Mouse (Mus musculus): Measurements from ENCODE around the gene Vmn1r219. TPM values are rescaled to one million over a fixed set of nuclear protein-coding genes. Genes with fewer than 3 reads are reported as not detected.
A peak's percentile ranks its signal among the peaks of the same experiment; 100 is the strongest.
"Not testable (repeated sequence)": the region's sequence is repeated elsewhere in the genome, so short reads cannot be mapped to it uniquely, and the experiment has no call there.

The Vmn1r219 gene
- not detected in 2 replicates for total RNA-seq (2014; rRNA removed)
- polyA plus RNA-seq (2015; fragmentation: Nextera tagmentation; extraction: Ambion mirVana), result not detected in 2 replicates

DNA sequence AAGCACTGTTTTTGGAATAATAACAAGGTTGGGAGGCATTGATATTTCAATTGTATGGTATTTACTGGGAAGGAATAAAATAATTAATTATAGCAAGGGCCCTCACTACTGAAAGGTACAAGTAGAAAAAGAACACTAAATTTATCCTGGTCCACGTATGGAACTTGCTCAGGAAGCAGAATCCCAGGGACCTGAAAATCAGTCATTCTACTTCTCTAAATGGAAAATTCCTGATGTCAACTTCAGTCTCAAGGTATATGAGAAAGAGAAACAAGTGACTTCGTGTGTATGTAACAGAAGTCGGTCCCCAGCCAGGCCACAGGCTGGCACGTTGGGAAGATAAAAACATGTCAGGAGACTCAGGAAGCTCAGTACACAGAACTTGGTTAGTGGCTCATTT is at the start of gene Vmn1r219:
Gene Vmn1r219 (plus strand): TSS at position 301 of the 400 bp plus-strand sequence.
- TF ChIP-seq CTCF (IDR thresholded peaks at IDR 0.05; ENCODE audit: low read depth), result no peak
- DNase-seq (ENCODE audit: low spot score) (no peak), ATAC-seq (no peak)
- Histone ChIP-seq H3K27ac (no peak within 1 kb of the TSS), H3K4me1 (ENCODE audit: insufficient read depth, low read length) (no peaks in the 10 kb centered on the region), H3K27me3 (ENCODE audit: insufficient read depth, low read length) (no peaks in the 10 kb centered on the region), H3K36me3 (ENCODE audit: insufficient read depth, low read length) (no peaks in the 10 kb centered on the region), H3K9me3 (ENCODE audit: low read length) (no peaks in the 10 kb centered on the region), H3K4me2 (ENCODE audit: low read depth, low read length) (no peak within 1 kb of the TSS), H3K4me3 (ENCODE audit: low read length) (no peak within 1 kb of the TSS), H3K9ac (replicated peaks; ENCODE audit: low read length) (no peak within 1 kb of the TSS)
- WGBS, result 83% methylated on average over 4 of the region's 4 CpGs

DNA sequence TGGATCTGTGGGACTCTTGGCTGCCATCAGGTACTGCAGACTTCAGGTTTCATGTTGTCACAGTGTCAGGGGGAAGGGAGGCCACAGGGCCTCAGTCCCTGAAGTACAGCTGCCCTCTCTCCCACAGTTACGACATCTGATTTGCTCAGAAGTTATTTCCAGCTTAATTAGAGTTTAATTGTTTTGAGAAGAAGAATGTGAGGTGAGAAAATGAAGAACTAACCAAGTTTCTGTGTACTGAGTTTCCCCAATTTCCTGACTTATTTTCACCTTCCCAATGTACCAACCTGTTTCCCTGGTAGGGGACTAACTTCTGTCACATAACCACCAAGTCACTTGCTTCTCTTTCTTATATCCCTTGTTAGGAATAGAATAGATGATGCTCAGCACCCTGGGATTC is 41.0 kb upstream of the Vmn1r219 start, which contains the start of gene Vmn1r217:
Gene Vmn1r217 (minus strand): TSS at position 101 of the 400 bp plus-strand sequence.
- H3K27ac ChIP-seq; H3K36me3 ChIP-seq (ENCODE audit: insufficient read depth, low read length); H3K27me3 ChIP-seq (ENCODE audit: insufficient read depth, low read length); DNase-seq (ENCODE audit: low spot score); H3K9me3 ChIP-seq (ENCODE audit: low read length); H3K4me3 ChIP-seq (ENCODE audit: low read length); ATAC-seq; H3K4me2 ChIP-seq (ENCODE audit: low read depth, low read length); H3K4me1 ChIP-seq (ENCODE audit: insufficient read depth, low read length); H3K9ac ChIP-seq (replicated peaks; ENCODE audit: low read length): not testable (repeated sequence)
- WGBS, result 81% methylated on average over 1 of the region's 1 CpGs

GRCm38 (mm10) chr13:23120611-23121010 is 38.5 kb upstream of the Vmn1r219 start:
- Histone ChIP-seq H3K27me3 (ENCODE audit: insufficient read depth, low read length) (no peaks in the 10 kb centered on the region), H3K4me3 (ENCODE audit: low read length) (no peak overlapping the region), H3K9ac (replicated peaks; ENCODE audit: low read length) (no peak overlapping the region), H3K4me1 (ENCODE audit: insufficient read depth, low read length) (no peaks in the 10 kb centered on the region), H3K9me3 (ENCODE audit: low read length) (no peaks in the 10 kb centered on the region), H3K27ac (no peak overlapping the region), H3K4me2 (ENCODE audit: low read depth, low read length) (no peak overlapping the region), H3K36me3 (ENCODE audit: insufficient read depth, low read length) (no peaks in the 10 kb centered on the region)
- TF ChIP-seq CTCF (IDR thresholded peaks at IDR 0.05; ENCODE audit: low read depth), result no peak
- whole genome bisulfite sequencing, result 93% methylated on average over 2 of the region's 2 CpGs
- DNase-seq (ENCODE audit: low spot score) (no peak), ATAC-seq (no peak)

DNA sequence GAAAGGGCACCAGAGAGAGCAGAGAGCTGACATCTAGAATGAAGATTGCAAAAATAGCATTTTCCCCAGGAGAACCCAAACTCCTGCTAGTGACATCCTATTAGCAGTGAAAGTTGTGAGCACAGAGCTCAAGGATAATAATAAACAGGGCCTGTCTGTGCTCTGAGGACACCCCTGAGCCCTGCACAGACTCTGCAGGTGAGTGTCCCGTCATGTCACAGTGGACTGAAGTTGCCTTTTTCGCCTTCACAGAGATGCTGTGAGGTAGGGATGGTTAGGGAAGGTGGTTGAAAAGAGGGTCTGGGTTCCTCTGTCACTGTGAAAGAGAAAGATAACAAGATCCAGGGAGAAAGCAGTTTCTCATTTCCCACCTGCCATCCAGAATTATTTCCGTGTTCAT is 26.0 kb upstream of the Vmn1r219 start, which contains the start of gene Vmn1r218:
Gene Vmn1r218 (plus strand): TSS at position 57 of the 400 bp plus-strand sequence.
- no peak for DNase-seq (ENCODE audit: low spot score)
- WGBS, result 67% methylated on average over 3 of the region's 3 CpGs

DNA sequence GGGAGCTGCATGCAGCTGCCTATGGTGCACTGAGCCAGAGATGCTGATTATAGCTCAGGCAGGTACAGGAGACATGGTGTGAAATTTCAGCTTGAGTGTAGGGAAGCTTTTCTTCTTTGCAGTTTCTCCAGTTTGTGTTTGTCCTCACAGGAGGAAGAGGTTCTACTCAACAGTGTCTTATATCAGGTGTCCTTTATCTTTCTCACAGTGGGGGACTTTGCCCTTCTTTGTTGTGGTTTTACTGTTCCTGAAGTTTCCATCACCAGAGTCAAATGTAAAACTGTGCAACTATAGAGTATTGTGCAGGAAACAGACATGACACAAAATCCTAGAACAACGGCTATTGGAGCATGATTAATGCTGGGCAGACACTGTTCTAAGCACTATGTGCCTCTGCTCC is 25.6 kb upstream of the Vmn1r219 start:
- Histone ChIP-seq H3K9ac (replicated peaks; ENCODE audit: low read length) (no peak overlapping the region), H3K4me2 (ENCODE audit: low read depth, low read length) (no peak overlapping the region), H3K36me3 (ENCODE audit: insufficient read depth, low read length) (no peaks in the 10 kb centered on the region), H3K4me3 (ENCODE audit: low read length) (no peak overlapping the region), H3K9me3 (ENCODE audit: low read length) (no peaks in the 10 kb centered on the region), H3K4me1 (ENCODE audit: insufficient read depth, low read length) (no peaks in the 10 kb centered on the region), H3K27me3 (ENCODE audit: insufficient read depth, low read length) (no peaks in the 10 kb centered on the region), H3K27ac (no peak overlapping the region)
- no peak for ATAC-seq
- 47% methylated on average over 1 of the region's 1 CpGs for WGBS
- peak; percentile 11 for DNase-seq (ENCODE audit: low spot score)
- TF ChIP-seq CTCF (IDR thresholded peaks at IDR 0.05; ENCODE audit: low read depth), result no peak

More for the DNA sequence above, 26.0 kb upstream of the Vmn1r219 start, which contains the start of gene Vmn1r218:
- no peak for ATAC-seq
- Histone ChIP-seq H3K27me3 (ENCODE audit: insufficient read depth, low read length) (no peaks in the 10 kb centered on the region), H3K4me2 (ENCODE audit: low read depth, low read length) (no peak within 1 kb of the TSS), H3K36me3 (ENCODE audit: insufficient read depth, low read length) (no peaks in the 10 kb centered on the region), H3K9ac (replicated peaks; ENCODE audit: low read length) (no peak within 1 kb of the TSS), H3K4me3 (ENCODE audit: low read length) (no peak within 1 kb of the TSS), H3K9me3 (ENCODE audit: low read length) (no peaks in the 10 kb centered on the region), H3K4me1 (ENCODE audit: insufficient read depth, low read length) (no peaks in the 10 kb centered on the region), H3K27ac (no peak within 1 kb of the TSS)
- TF ChIP-seq CTCF (IDR thresholded peaks at IDR 0.05; ENCODE audit: low read depth), result no peak

GRCm38 (mm10) chr13:23138880-23139279 is 20.2 kb upstream of the Vmn1r219 start:
- Histone ChIP-seq H3K4me1 (ENCODE audit: insufficient read depth, low read length) (no peaks in the 10 kb centered on the region), H3K9me3 (ENCODE audit: low read length) (no peaks in the 10 kb centered on the region), H3K36me3 (ENCODE audit: insufficient read depth, low read length) (no peaks in the 10 kb centered on the region), H3K4me2 (ENCODE audit: low read depth, low read length) (no peak overlapping the region), H3K9ac (replicated peaks; ENCODE audit: low read length) (no peak overlapping the region), H3K4me3 (ENCODE audit: low read length) (no peak overlapping the region), H3K27me3 (ENCODE audit: insufficient read depth, low read length) (no peaks in the 10 kb centered on the region), H3K27ac (no peak overlapping the region)
- ATAC-seq (no peak), DNase-seq (ENCODE audit: low spot score) (peak; percentile 54)
- WGBS, result 65% methylated on average over 2 of the region's 2 CpGs
- TF ChIP-seq CTCF (IDR thresholded peaks at IDR 0.05; ENCODE audit: low read depth), result no peak

GRCm38 (mm10) chr13:23157848-23158247 is 1.3 kb upstream of the Vmn1r219 start:
- DNase-seq (ENCODE audit: low spot score) (no peak), ATAC-seq (no peak)
- H3K4me1 ChIP-seq (ENCODE audit: insufficient read depth, low read length), result no peaks in the 10 kb centered on the region
- no peak overlapping the region for H3K27ac ChIP-seq
- 60% methylated on average over 3 of the region's 3 CpGs for whole genome bisulfite sequencing
- H3K4me3 ChIP-seq (ENCODE audit: low read length), result no peak overlapping the region
- TF ChIP-seq CTCF (IDR thresholded peaks at IDR 0.05; ENCODE audit: low read depth), result no peak
- no peak overlapping the region for H3K4me2 ChIP-seq (ENCODE audit: low read depth, low read length)
- H3K36me3 ChIP-seq (ENCODE audit: insufficient read depth, low read length), result no peaks in the 10 kb centered on the region
- no peak overlapping the region for H3K9ac ChIP-seq (replicated peaks; ENCODE audit: low read length)
- no peaks in the 10 kb centered on the region for H3K9me3 ChIP-seq (ENCODE audit: low read length)
- no peaks in the 10 kb centered on the region for H3K27me3 ChIP-seq (ENCODE audit: insufficient read depth, low read length)

GRCm38 (mm10) chr13:23166471-23166870 is 7.4 kb downstream of the Vmn1r219 start:
- ATAC-seq; H3K4me1 ChIP-seq (ENCODE audit: insufficient read depth, low read length); H3K27me3 ChIP-seq (ENCODE audit: insufficient read depth, low read length); H3K4me2 ChIP-seq (ENCODE audit: low read depth, low read length); DNase-seq (ENCODE audit: low spot score); H3K9ac ChIP-seq (replicated peaks; ENCODE audit: low read length); H3K9me3 ChIP-seq (ENCODE audit: low read length); H3K36me3 ChIP-seq (ENCODE audit: insufficient read depth, low read length); H3K4me3 ChIP-seq (ENCODE audit: low read length); H3K27ac ChIP-seq: not testable (repeated sequence)
- 91% methylated on average over 4 of the region's 4 CpGs for WGBS

Data from hindbrain, postnatal 0 days (tissue).